Mouse (Mus musculus) heart, postnatal 36 days (tissue): ENCODE measurements around the gene Olfr215. TPM values are rescaled to one million over a fixed set of nuclear protein-coding genes. Genes with fewer than 3 reads are reported as not detected.

ENCODE experiments used
- total RNA-seq, 2 experiments: library from RNA; stranded (reverse); gene quantifications; 2 replicates each; pipeline ENCODE4 v1.2.3; 2021

Olfr215 gene
- total RNA-seq, 2 experiments from 2014 or later, result not detected

Other genes with a start within 250 kb of the Olfr215 start
- 10 to 100 TPM; 45.4 to 50.6 TPM for gene March8, start 246.2 kb downstream of the Olfr215 start, total RNA-seq
- 10 to 100 TPM in 1 of 2 experiments, 1 to 10 TPM in 1; 8.6 to 14.9 TPM for gene Alox5, start 123.0 kb downstream of the Olfr215 start, total RNA-seq
- not detected for gene Olfr211, start 95.1 kb downstream of the Olfr215 start, total RNA-seq
- gene Olfr212, start 77.7 kb downstream of the Olfr215 start, total RNA-seq, result under 1 TPM; 0.11 to 0.14 TPM
- not detected for gene Olfr213, start 45.7 kb downstream of the Olfr215 start, total RNA-seq
- gene Gm5580, start 33.1 kb downstream of the Olfr215 start, total RNA-seq, result 1 to 10 TPM; 1.2 to 1.6 TPM
- gene Olfr214, start 30.0 kb downstream of the Olfr215 start, total RNA-seq, result not detected
- gene Zfp422, start 44.8 kb upstream of the Olfr215 start, total RNA-seq, result 10 to 100 TPM; 18.2 to 19.3 TPM
- 10 to 100 TPM; 60.4 to 63.7 TPM for gene Depp1, start 66.4 kb upstream of the Olfr215 start, total RNA-seq
- gene Rassf4, start 89.8 kb upstream of the Olfr215 start, total RNA-seq, result 1 to 10 TPM; 6.5 to 8.0 TPM
- under 1 TPM in 1 of 2 experiments, not detected in 1; 0.03 TPM for gene Tmem72, start 132.7 kb upstream of the Olfr215 start, total RNA-seq